In the genomic region with DNA sequence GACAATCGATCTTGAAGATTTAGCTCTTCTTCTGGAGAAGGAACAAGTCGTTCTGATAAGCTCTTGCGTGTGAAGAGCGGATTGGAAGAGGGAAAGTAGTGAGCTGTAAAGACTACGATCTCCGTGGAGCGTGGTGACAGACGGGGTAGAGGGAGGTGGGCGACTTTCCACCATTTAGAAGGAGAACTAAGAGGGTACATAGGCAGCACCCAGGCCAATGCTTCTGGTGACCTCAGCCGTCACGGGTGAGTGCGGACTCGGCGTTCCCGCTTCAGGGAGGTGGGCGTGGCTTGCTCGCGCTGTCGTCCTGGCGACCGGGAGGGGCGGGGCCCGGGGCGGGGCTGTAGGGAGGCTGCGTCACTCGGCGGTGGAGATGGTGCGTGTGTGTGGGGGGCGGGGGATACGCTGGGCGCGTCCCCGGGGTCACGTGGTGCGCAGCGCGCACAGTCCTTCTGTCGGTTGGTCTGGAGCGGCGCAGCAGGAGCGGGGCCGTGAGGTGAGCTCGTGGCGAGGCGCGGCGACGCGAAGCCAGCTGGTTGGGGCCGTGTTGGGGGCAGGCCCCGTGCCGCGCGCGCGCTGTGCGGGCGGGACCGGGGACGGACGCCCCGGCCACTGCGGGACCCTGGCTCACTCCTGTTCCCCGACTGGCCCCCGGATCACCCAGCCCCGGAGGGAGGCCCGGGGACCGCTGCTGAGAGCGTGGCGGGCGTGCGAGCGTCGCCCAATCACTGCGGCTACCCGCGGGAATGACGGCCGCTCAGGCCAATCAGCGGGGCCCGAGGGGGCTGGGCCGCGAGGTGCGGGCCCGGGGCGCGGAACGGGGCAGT, we compare ENCODE assay signal across 8 mouse cellular contexts. TPM values are rescaled to one million over a fixed set of nuclear protein-coding genes. Genes with fewer than 3 reads are reported as not detected.
A peak's percentile ranks its signal among the peaks of the same experiment; 100 is the strongest.
DNase-seq lines count a peak whose midpoint lies in the region; ATAC-seq lines count a peak whose summit lies in the region.

Gene Phf20 (plus strand): TSS at position 165 of the 827 bp plus-strand sequence.

- peak within 1 kb of the TSS; percentile 72 for H3K4me2 ChIP-seq in heart, embryonic 11.5 days
- peak within 1 kb of the TSS; percentile 82 for H3K4me2 ChIP-seq in kidney, embryonic 16.5 days (replicated peaks; ENCODE audit: low read depth, low read length)
- H3K4me2 ChIP-seq in liver, embryonic 11.5 days, result peak within 1 kb of the TSS; percentile 78
- H3K4me2 ChIP-seq in stomach, embryonic 14.5 days (replicated peaks; ENCODE audit: low read depth, low read length), result peak within 1 kb of the TSS; percentile 57

- ATAC-seq in erythroblast, adult 5-6 weeks (replicated peaks; ENCODE audit: low FRiP score, poor library complexity, severe bottlenecking), result peak; percentile 95
- peak; percentile 99 for ATAC-seq in heart, embryonic 11.5 days (replicated peaks; ENCODE audit: insufficient number of reproducible peaks, low FRiP score, low TSS enrichment)
- ATAC-seq in kidney, embryonic 16.5 days (ENCODE audit: low FRiP score, low TSS enrichment), result peak; percentile 98
- ATAC-seq in liver, embryonic 11.5 days (replicated peaks; ENCODE audit: low FRiP score), result peak; percentile 96
- ATAC-seq in stomach, embryonic 14.5 days (ENCODE audit: insufficient number of reproducible peaks, insufficient read depth, low FRiP score, low read depth), result peak; percentile 98

- peak; percentile 100 for DNase-seq in B cell, adult 2 months
- peak; percentile 98 for DNase-seq in brain, adult 2 months (ENCODE audit: low read depth, low spot score)
- peak; percentile 100 for DNase-seq in liver, embryonic 11.5 days (ENCODE audit: low spot score)
- DNase-seq in naive thymus-derived CD4-positive, alpha-beta T cell, adult 2 months (ENCODE audit: low read depth), result peak; percentile 98

- H3K4me3 ChIP-seq in heart, embryonic 11.5 days (ENCODE audit: low read depth, low read length), result peak within 1 kb of the TSS; percentile 72
- H3K4me3 ChIP-seq in kidney, embryonic 16.5 days (ENCODE audit: low read length), result peak within 1 kb of the TSS; percentile 80
- peak within 1 kb of the TSS; percentile 68 for H3K4me3 ChIP-seq in liver, embryonic 11.5 days (ENCODE audit: low read depth, low read length)
- peak within 1 kb of the TSS; percentile 66 for H3K4me3 ChIP-seq in stomach, embryonic 14.5 days (ENCODE audit: low read depth, low read length)

- H3K4me1 ChIP-seq in heart, embryonic 11.5 days (ENCODE audit: control insufficient read depth, insufficient read depth, low read length), result peaks cover 15% of the 10 kb centered on the region
- H3K4me1 ChIP-seq in kidney, embryonic 16.5 days (ENCODE audit: insufficient read depth, low read length), result peaks cover 35% of the 10 kb centered on the region
- H3K4me1 ChIP-seq in liver, embryonic 11.5 days (replicated peaks; ENCODE audit: control insufficient read depth, insufficient read depth, low read length), result peaks cover 18% of the 10 kb centered on the region
- H3K4me1 ChIP-seq in stomach, embryonic 14.5 days (ENCODE audit: control insufficient read depth, insufficient read depth, low read length), result peaks cover 5% of the 10 kb centered on the region; the same call in 1 of the 2 replicates

- H3K27ac ChIP-seq in heart, embryonic 11.5 days (ENCODE audit: low read depth, low read length), result peak within 1 kb of the TSS; percentile 90
- peak within 1 kb of the TSS; percentile 97 for H3K27ac ChIP-seq in kidney, embryonic 16.5 days (ENCODE audit: low read length)
- peak within 1 kb of the TSS; percentile 77 for H3K27ac ChIP-seq in liver, embryonic 11.5 days (ENCODE audit: low read depth, low read length)
- peak within 1 kb of the TSS; percentile 91 for H3K27ac ChIP-seq in stomach, embryonic 14.5 days (ENCODE audit: low read length)

- under 1% methylated on average over 84 of the region's 88 CpGs for WGBS in heart, embryonic 11.5 days (ENCODE audit: insufficient replicate concordance)
- WGBS in kidney, embryonic 16.5 days, result under 1% methylated on average over 68 of the region's 88 CpGs
- under 1% methylated on average over 67 of the region's 88 CpGs for WGBS in liver, embryonic 11.5 days
- WGBS in stomach, embryonic 14.5 days, result under 1% methylated on average over 79 of the region's 88 CpGs

- H3K9ac ChIP-seq in heart, embryonic 11.5 days (ENCODE audit: low read depth, low read length), result peak within 1 kb of the TSS; percentile 84
- peak within 1 kb of the TSS; percentile 91 for H3K9ac ChIP-seq in kidney, embryonic 16.5 days (replicated peaks; ENCODE audit: low read length)
- peak within 1 kb of the TSS; percentile 90 for H3K9ac ChIP-seq in liver, embryonic 11.5 days (ENCODE audit: low read depth, low read length)
- H3K9ac ChIP-seq in stomach, embryonic 14.5 days (replicated peaks; ENCODE audit: low read depth, low read length), result peak within 1 kb of the TSS; percentile 78

- no peaks in the 10 kb centered on the region for H3K27me3 ChIP-seq in heart, embryonic 11.5 days (ENCODE audit: control insufficient read depth, insufficient read depth, low read length)
- no peaks in the 10 kb centered on the region for H3K27me3 ChIP-seq in kidney, embryonic 16.5 days (ENCODE audit: insufficient read depth, low read length)
- no peaks in the 10 kb centered on the region for H3K27me3 ChIP-seq in liver, embryonic 11.5 days (replicated peaks; ENCODE audit: control insufficient read depth, insufficient read depth, low read length)
- no peaks in the 10 kb centered on the region for H3K27me3 ChIP-seq in stomach, embryonic 14.5 days (ENCODE audit: control insufficient read depth, insufficient read depth, low read length)

- no peaks in the 10 kb centered on the region for H3K36me3 ChIP-seq in heart, embryonic 11.5 days (ENCODE audit: control insufficient read depth, insufficient read depth, low read length)
- H3K36me3 ChIP-seq in kidney, embryonic 16.5 days (ENCODE audit: insufficient read depth, low read length), result peaks cover under 1% of the 10 kb centered on the region; the same call in 1 of the 2 replicates
- H3K36me3 ChIP-seq in liver, embryonic 11.5 days (ENCODE audit: control insufficient read depth, insufficient read depth, low read length), result no peaks in the 10 kb centered on the region
- H3K36me3 ChIP-seq in stomach, embryonic 14.5 days (ENCODE audit: control insufficient read depth, insufficient read depth, low read length), result no peaks in the 10 kb centered on the region; the same call in 1 of the 2 replicates

- no peaks in the 10 kb centered on the region for H3K9me3 ChIP-seq in heart, embryonic 11.5 days (replicated peaks; ENCODE audit: control insufficient read depth, low read length)
- no peaks in the 10 kb centered on the region for H3K9me3 ChIP-seq in kidney, embryonic 16.5 days (ENCODE audit: low read length)
- H3K9me3 ChIP-seq in liver, embryonic 11.5 days (ENCODE audit: control insufficient read depth, low read length), result no peaks in the 10 kb centered on the region
- H3K9me3 ChIP-seq in stomach, embryonic 14.5 days (ENCODE audit: control insufficient read depth, low read depth, low read length), result no peaks in the 10 kb centered on the region

RNA-seq across cellular contexts. Expression of gene Phf20, which starts in this region (rescaled TPM):
- total RNA-seq in erythroblast, adult 5-6 weeks (2015; ENCODE audit: low replicate concordance), result 12.7 and 13.6 TPM in 2 replicates
- total RNA-seq in erythroblast, adult 5-6 weeks (2017; ENCODE audit: low replicate concordance), result 7.1 and 15.3 TPM in 2 replicates
- polyA plus RNA-seq in heart, embryonic 11.5 days (2014; fragmentation: Nextera tagmentation; extraction: Ambion mirVana), result 61.1 and 62.7 TPM in 2 replicates
- 68.2 and 82.5 TPM in 2 replicates for polyA plus RNA-seq in kidney, embryonic 16.5 days (2015; fragmentation: Nextera tagmentation; extraction: Ambion mirVana)
- polyA plus RNA-seq in liver, embryonic 11.5 days (2014; fragmentation: Nextera tagmentation; extraction: Ambion mirVana), result 33.8 and 42.9 TPM in 2 replicates
- 80.6 and 93.0 TPM in 2 replicates for polyA plus RNA-seq in stomach, embryonic 14.5 days (2014; fragmentation: Nextera tagmentation; extraction: Ambion mirVana)

Comparison
In these comparisons a context has a peak if more than half of its experiments do, and no peak if none do; other contexts are left out.
1. Peak in every context shown above with its lines: DNase-seq, ATAC-seq, H3K4me3 ChIP-seq and H3K27ac ChIP-seq.